In the genomic region with DNA sequence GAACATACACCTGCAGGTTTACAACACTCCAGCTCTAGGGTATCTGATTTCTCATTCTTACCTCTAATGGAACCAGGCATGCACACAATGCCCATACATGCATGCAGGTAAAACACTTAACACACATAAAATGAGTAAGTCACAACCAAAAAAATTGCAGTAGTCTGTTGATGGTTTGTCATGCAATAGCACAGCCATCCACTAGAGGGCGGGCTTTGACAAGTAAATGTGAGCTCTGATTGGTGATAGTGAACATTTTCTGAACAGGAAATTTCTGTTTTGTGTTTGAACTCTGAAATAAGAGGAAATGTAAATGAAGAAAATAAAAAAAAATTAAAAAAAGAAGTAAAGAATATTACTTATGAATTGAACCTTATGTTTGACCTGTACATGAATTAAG, we compare ENCODE assay signal across 9 mouse cellular contexts. TPM values are rescaled to one million over a fixed set of nuclear protein-coding genes. Genes with fewer than 3 reads are reported as not detected.
DNase-seq lines count a peak whose midpoint lies in the region; ATAC-seq and TF ChIP-seq lines count a peak whose summit lies in the region.
"Had no signal": no experiment of that assay in that cellular context is flagged by ENCODE, and none has a peak within 500 bp of the region (broad histone marks: within the 10 kb centered on the region; RNA-seq: fewer than 3 reads in every experiment).

No protein-coding gene starts in this region.

- intact Hi-C loops in heart, postnatal 10 days (cut with DNase I), result loop anchor here (1.0 kb wide), 1 partner anchor 1243 kb away; no protein-coding TSS in a partner anchor

- H3K36me3 ChIP-seq in forebrain, embryonic 11.5 days (ENCODE audit: control insufficient read depth, insufficient read depth, low read length), result no peaks in the 10 kb centered on the region
- H3K36me3 ChIP-seq in forebrain, embryonic 15.5 days, result no peaks in the 10 kb centered on the region
- H3K36me3 ChIP-seq: lung, embryonic 15.5 days had no signal

- DNase-seq in forebrain, embryonic 11.5 days (ENCODE audit: low spot score), result peak; percentile 81
- DNase-seq in adrenal gland, adult (ENCODE audit: inconsistent age in 2 of 2, low spot score in 1 of 2), result peak; percentile 38 to 83
- peak; percentile 65 to 82 for DNase-seq in heart, postnatal 10 days
- peak; percentile 45 to 67 for DNase-seq in layer of hippocampus, postnatal 36 days
- DNase-seq in mesoderm, embryonic 11.5 days (ENCODE audit: low read depth, low spot score), result peak; percentile 75
- DNase-seq in spleen, postnatal 36 days (ENCODE audit: low spot score in 2 of 2), result peak; percentile 3 to 25

- no peaks in the 10 kb centered on the region for H3K27me3 ChIP-seq in forebrain, embryonic 11.5 days (ENCODE audit: control insufficient read depth, insufficient read depth, low read length)
- H3K27me3 ChIP-seq in forebrain, embryonic 15.5 days, result no peaks in the 10 kb centered on the region
- H3K27me3 ChIP-seq: lung, embryonic 15.5 days had no signal

- WGBS in forebrain, embryonic 11.5 days, result 0% methylated on average over 1 of the region's 1 CpGs
- 0% methylated on average over 1 of the region's 1 CpGs for WGBS in forebrain, embryonic 15.5 days

- no peak overlapping the region for H3K4me2 ChIP-seq in forebrain, embryonic 11.5 days (ENCODE audit: low read depth, low read length, severe bottlenecking)
- no peak overlapping the region for H3K4me2 ChIP-seq in forebrain, embryonic 15.5 days (replicated peaks)
- H3K4me2 ChIP-seq: lung, embryonic 15.5 days had no signal

- H3K9me3 ChIP-seq in forebrain, embryonic 11.5 days (ENCODE audit: control insufficient read depth, low read length), result no peaks in the 10 kb centered on the region
- no peaks in the 10 kb centered on the region for H3K9me3 ChIP-seq in forebrain, embryonic 15.5 days
- H3K9me3 ChIP-seq: lung, embryonic 15.5 days had no signal

- no peaks in the 10 kb centered on the region for H3K4me1 ChIP-seq in forebrain, embryonic 11.5 days (replicated peaks; ENCODE audit: control insufficient read depth, insufficient read depth, low read length)
- no peaks in the 10 kb centered on the region for H3K4me1 ChIP-seq in forebrain, embryonic 15.5 days
- no peaks in the 10 kb centered on the region for H3K4me1 ChIP-seq in cortical plate, adult 2 months (ENCODE audit: control insufficient read depth, insufficient read depth, low read length)
- H3K4me1 ChIP-seq: lung, embryonic 15.5 days had no signal

- no peak overlapping the region for H3K9ac ChIP-seq in forebrain, embryonic 11.5 days (ENCODE audit: low read length)
- no peak overlapping the region for H3K9ac ChIP-seq in forebrain, embryonic 15.5 days (replicated peaks)
- H3K9ac ChIP-seq: lung, embryonic 15.5 days had no signal

- no peak overlapping the region for H3K27ac ChIP-seq in forebrain, embryonic 11.5 days (ENCODE audit: low read depth, low read length)
- H3K27ac ChIP-seq in forebrain, embryonic 15.5 days (replicated peaks), result no peak overlapping the region
- H3K27ac ChIP-seq in cortical plate, adult 2 months (ENCODE audit: insufficient read depth, low read length), result no peak overlapping the region
- H3K27ac ChIP-seq: lung, embryonic 15.5 days had no signal

- no peak for TF ChIP-seq POLR2A in cortical plate, adult 2 months (IDR thresholded peaks at IDR 0.05; ENCODE audit: extremely low read depth, insufficient read depth, low read length)

- H3K4me3 ChIP-seq in forebrain, embryonic 11.5 days (ENCODE audit: low read depth, low read length), result no peak overlapping the region
- no peak overlapping the region for H3K4me3 ChIP-seq in forebrain, embryonic 15.5 days
- H3K4me3 ChIP-seq in cortical plate, adult 2 months (ENCODE audit: insufficient read depth, low read length), result no peak overlapping the region
- H3K4me3 ChIP-seq: lung, embryonic 15.5 days had no signal

- 0 out of 2 replicates have a peak, but pooled peaks have one; percentile 27 for ATAC-seq in forebrain, embryonic 11.5 days (replicated peaks; ENCODE audit: low FRiP score)
- no peak for ATAC-seq in forebrain, embryonic 15.5 days (replicated peaks)

- TF ChIP-seq CTCF in cortical plate, adult 2 months (IDR thresholded peaks at IDR 0.05; ENCODE audit: extremely low read depth, insufficient read depth, low read length), result peak; percentile 58; the same call in 1 of the 2 replicates

RNA-seq across cellular contexts. Expression of a gene that starts 24.9 kb away (rescaled TPM):
- not detected in 2 replicates for polyA plus RNA-seq in forebrain, embryonic 11.5 days (2014; fragmentation: Nextera tagmentation; extraction: Ambion mirVana)
- not detected in 2 replicates for polyA plus RNA-seq in forebrain, embryonic 15.5 days (2015; fragmentation: Nextera tagmentation; extraction: Ambion mirVana)
- polyA plus RNA-seq in cortical plate, adult 2 months (2012; rRNA removed), result not detected in 2 replicates
- not detected for total RNA-seq in heart, postnatal 10 days (2021)
- total RNA-seq in layer of hippocampus, postnatal 36 days (2021), result under 1 TPM; 0.51 to 0.55 TPM
- polyA plus RNA-seq: lung, embryonic 15.5 days had no signal

RNA-seq across cellular contexts. Expression of a gene that starts 51.3 kb away (rescaled TPM):
- 99.7 and 109 TPM in 2 replicates for polyA plus RNA-seq in forebrain, embryonic 11.5 days (2014; fragmentation: Nextera tagmentation; extraction: Ambion mirVana)
- 20.8 and 22.4 TPM in 2 replicates for polyA plus RNA-seq in forebrain, embryonic 15.5 days (2015; fragmentation: Nextera tagmentation; extraction: Ambion mirVana)
- 1.9 and 2.2 TPM in 2 replicates for polyA plus RNA-seq in cortical plate, adult 2 months (2012; rRNA removed)
- total RNA-seq in heart, postnatal 10 days (2021), result 1 to 10 TPM; 6.7 to 9.2 TPM
- total RNA-seq in layer of hippocampus, postnatal 36 days (2021), result 1 to 10 TPM; 5.1 to 6.8 TPM

Comparison
In these comparisons a context has a peak if more than half of its experiments do, and no peak if none do; other contexts are left out.
1. DNase-seq: peak in every context shown above with its lines; median percentile 81 in forebrain, embryonic 11.5 days; 75 in mesoderm, embryonic 11.5 days; 74 in heart, postnatal 10 days; 60 in adrenal gland, adult; 56 in layer of hippocampus, postnatal 36 days; 14 in spleen, postnatal 36 days.